Mouse (Mus musculus): ENCODE measurements around the gene Cyth3. TPM values are rescaled to one million over a fixed set of nuclear protein-coding genes. Genes with fewer than 3 reads are reported as not detected.
A peak's percentile ranks its signal among the peaks of the same experiment; 100 is the strongest.

Cyth3 gene
- polyA plus RNA-seq, 1 experiment from 2014 or later, result 39.9 TPM

DNA sequence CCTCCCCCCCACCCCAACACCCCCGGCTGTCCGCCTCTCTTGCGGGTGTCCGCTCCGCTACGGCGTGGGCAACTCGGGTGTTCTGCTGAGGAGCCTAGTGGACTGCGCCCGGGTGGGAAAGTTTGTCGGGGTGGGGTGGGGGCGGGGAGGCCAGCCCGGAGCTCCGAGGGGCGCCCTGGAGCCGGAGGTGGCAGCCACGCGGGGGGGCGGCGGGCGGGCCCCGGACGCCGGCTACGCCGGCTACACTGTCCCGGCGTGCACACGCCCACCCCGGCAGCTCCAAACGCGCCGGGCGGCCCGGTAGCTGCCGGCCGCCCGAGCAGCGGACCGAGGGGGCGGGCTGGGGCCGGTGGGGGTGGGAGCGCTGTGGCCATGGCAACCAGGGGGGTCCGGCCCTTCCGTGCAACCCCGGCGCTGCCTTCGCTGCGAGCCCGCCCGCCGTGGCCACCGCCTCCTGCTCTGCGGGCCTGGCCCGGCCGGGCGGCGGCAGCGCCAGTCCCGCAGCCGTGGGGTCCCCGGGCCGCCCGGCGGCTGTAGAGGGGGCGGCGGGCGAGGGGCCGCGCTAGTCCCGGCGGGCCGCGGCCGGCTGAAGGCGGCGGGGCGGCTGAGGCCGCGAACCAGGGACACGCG, 109.4 kb downstream of the Cyth3 start:
- Histone ChIP-seq H3K4me3 (replicated peaks; ENCODE audit: low read length) (peak overlapping the region; percentile 96), H3K9me3 (ENCODE audit: control insufficient read depth, low read length) (no peaks in the 10 kb centered on the region), H3K4me1 (replicated peaks; ENCODE audit: control insufficient read depth, insufficient read depth, low read length) (peaks cover 15% of the 10 kb centered on the region), H3K9ac (peak overlapping the region; percentile 99), H3K4me2 (replicated peaks) (peak overlapping the region; percentile 91), H3K27ac (peak overlapping the region; percentile 94), H3K36me3 (replicated peaks; ENCODE audit: control insufficient read depth, insufficient read depth) (peaks cover 14% of the 10 kb centered on the region), H3K27me3 (ENCODE audit: control insufficient read depth, insufficient read depth, low read length) (no peaks in the 10 kb centered on the region)
- no peak for DNase-seq (ENCODE audit: low spot score)
- WGBS, result under 1% methylated on average over 51 of the region's 82 CpGs
- ATAC-seq (ENCODE audit: low FRiP score), result peak; percentile 32; the same call in 1 of the 2 replicates

- Histone ChIP-seq H3K9ac (peak within 1 kb of the TSS; percentile 99), H3K9me3 (ENCODE audit: control insufficient read depth, low read length) (no peaks in the 10 kb centered on the region), H3K4me2 (replicated peaks) (peak within 1 kb of the TSS; percentile 91), H3K27ac (peak within 1 kb of the TSS; percentile 94), H3K27me3 (ENCODE audit: control insufficient read depth, insufficient read depth, low read length) (no peaks in the 10 kb centered on the region), H3K4me3 (replicated peaks; ENCODE audit: low read length) (peak within 1 kb of the TSS; percentile 96), H3K36me3 (replicated peaks; ENCODE audit: control insufficient read depth, insufficient read depth) (peaks cover 7% of the 10 kb centered on the region), H3K4me1 (replicated peaks; ENCODE audit: control insufficient read depth, insufficient read depth, low read length) (peaks cover 15% of the 10 kb centered on the region)
- peak; percentile 99 for ATAC-seq (ENCODE audit: low FRiP score)
- peak; percentile 96 for DNase-seq (ENCODE audit: low spot score)
- WGBS, result under 1% methylated on average over 69 of the region's 82 CpGs
Observed at GRCm38 (mm10) chr5:143732180-143732891, 110.1 kb downstream of the Cyth3 start, which contains the start of gene Usp42. TSS of gene Usp42 (minus strand) at chr5:143732280.

GRCm38 (mm10) chr5:143749630-143750208, 127.5 kb downstream of the Cyth3 start:
- H3K27ac ChIP-seq, result no peak overlapping the region
- no peaks in the 10 kb centered on the region for H3K9me3 ChIP-seq (ENCODE audit: control insufficient read depth, low read length)
- no peak overlapping the region for H3K4me2 ChIP-seq (replicated peaks)
- H3K9ac ChIP-seq, result no peak overlapping the region
- WGBS, result 67% methylated on average over 2 of the region's 2 CpGs
- ATAC-seq (ENCODE audit: low FRiP score) (no peak), DNase-seq (ENCODE audit: low spot score) (no peak)
- H3K36me3 ChIP-seq (replicated peaks; ENCODE audit: control insufficient read depth, insufficient read depth), result no peaks in the 10 kb centered on the region
- H3K4me3 ChIP-seq (replicated peaks; ENCODE audit: low read length), result no peak overlapping the region
- no peaks in the 10 kb centered on the region for H3K27me3 ChIP-seq (ENCODE audit: control insufficient read depth, insufficient read depth, low read length)
- H3K4me1 ChIP-seq (replicated peaks; ENCODE audit: control insufficient read depth, insufficient read depth, low read length), result no peaks in the 10 kb centered on the region

- Histone ChIP-seq H3K9me3 (ENCODE audit: control insufficient read depth, low read length) (no peaks in the 10 kb centered on the region), H3K9ac (no peak overlapping the region), H3K4me3 (replicated peaks; ENCODE audit: low read length) (no peak overlapping the region), H3K4me2 (replicated peaks) (no peak overlapping the region), H3K36me3 (replicated peaks; ENCODE audit: control insufficient read depth, insufficient read depth) (no peaks in the 10 kb centered on the region), H3K4me1 (replicated peaks; ENCODE audit: control insufficient read depth, insufficient read depth, low read length) (peaks cover 10% of the 10 kb centered on the region; the same call in 1 of the 2 replicates), H3K27me3 (ENCODE audit: control insufficient read depth, insufficient read depth, low read length) (0 out of 2 replicates have a peak, but pooled peaks cover 4% of the 10 kb centered on the region), H3K27ac (no peak overlapping the region)
- WGBS, result 94% methylated on average over 9 of the region's 9 CpGs
- DNase-seq (ENCODE audit: low spot score) (no peak), ATAC-seq (ENCODE audit: low FRiP score) (no peak)
Observed at GRCm38 (mm10) chr5:143755529-143756141, 133.4 kb downstream of the Cyth3 start.

- WGBS, result 19% methylated on average over 28 of the region's 28 CpGs
Observed at GRCm38 (mm10) chr5:143757755-143758443, 135.7 kb downstream of the Cyth3 start.

GRCm38 (mm10) chr5:143759554-143759953, 137.3 kb downstream of the Cyth3 start:
- no peak for ATAC-seq (ENCODE audit: low FRiP score)
- Histone ChIP-seq H3K4me3 (replicated peaks; ENCODE audit: low read length) (peak overlapping the region; percentile 43; the same call in 1 of the 2 replicates), H3K9ac (peak overlapping the region; percentile 58; the same call in 1 of the 2 replicates)

More at GRCm38 (mm10) chr5:143757755-143758443, 135.7 kb downstream of the Cyth3 start:
- Histone ChIP-seq H3K27me3 (ENCODE audit: control insufficient read depth, insufficient read depth, low read length) (0 out of 2 replicates have a peak, but pooled peaks cover 4% of the 10 kb centered on the region), H3K9me3 (ENCODE audit: control insufficient read depth, low read length) (no peaks in the 10 kb centered on the region), H3K36me3 (replicated peaks; ENCODE audit: control insufficient read depth, insufficient read depth) (no peaks in the 10 kb centered on the region), H3K4me2 (replicated peaks) (peak overlapping the region; percentile 64), H3K4me1 (replicated peaks; ENCODE audit: control insufficient read depth, insufficient read depth, low read length) (peaks cover 10% of the 10 kb centered on the region; the same call in 1 of the 2 replicates), H3K4me3 (replicated peaks; ENCODE audit: low read length) (peak overlapping the region; percentile 43), H3K9ac (peak overlapping the region; percentile 58), H3K27ac (no peak overlapping the region)
- ATAC-seq (ENCODE audit: low FRiP score) (peak; percentile 94), DNase-seq (ENCODE audit: low spot score) (peak; percentile 83)

More at GRCm38 (mm10) chr5:143759554-143759953, 137.3 kb downstream of the Cyth3 start:
- Histone ChIP-seq H3K27ac (no peak overlapping the region), H3K4me1 (replicated peaks; ENCODE audit: control insufficient read depth, insufficient read depth, low read length) (peaks cover 10% of the 10 kb centered on the region; the same call in 1 of the 2 replicates), H3K4me2 (replicated peaks) (peak overlapping the region; percentile 64), H3K9me3 (ENCODE audit: control insufficient read depth, low read length) (no peaks in the 10 kb centered on the region), H3K36me3 (replicated peaks; ENCODE audit: control insufficient read depth, insufficient read depth) (peaks cover 9% of the 10 kb centered on the region; the same call in 1 of the 2 replicates), H3K27me3 (ENCODE audit: control insufficient read depth, insufficient read depth, low read length) (0 out of 2 replicates have a peak, but pooled peaks cover 4% of the 10 kb centered on the region)
- DNase-seq (ENCODE audit: low spot score), result no peak
- 91% methylated on average over 8 of the region's 8 CpGs for WGBS

Other genes starting within 250 kb of the Cyth3 start
- 146 and 147 TPM in 2 replicates for gene Kdelr2, start 218.6 kb upstream of the Cyth3 start, polyA plus RNA-seq (2014; fragmentation: Nextera tagmentation; extraction: Ambion mirVana)
- 17.1 and 17.5 TPM in 2 replicates for gene Daglb, start 157.9 kb upstream of the Cyth3 start, polyA plus RNA-seq (2014; fragmentation: Nextera tagmentation; extraction: Ambion mirVana)
- gene Rac1, start 94.4 kb upstream of the Cyth3 start, polyA plus RNA-seq (2014; fragmentation: Nextera tagmentation; extraction: Ambion mirVana), result 473 and 504 TPM in 2 replicates
- 29.1 and 30.0 TPM in 2 replicates for gene Usp42, start 109.8 kb downstream of the Cyth3 start, polyA plus RNA-seq (2014; fragmentation: Nextera tagmentation; extraction: Ambion mirVana)
- 48.0 and 52.9 TPM in 2 replicates for gene Eif2ak1, start 195.3 kb downstream of the Cyth3 start, polyA plus RNA-seq (2014; fragmentation: Nextera tagmentation; extraction: Ambion mirVana)

Data from hindbrain, embryonic 14.5 days (tissue).